Mouse (Mus musculus): Measurements from ENCODE around the gene Cdk8. TPM values are rescaled to one million over a fixed set of nuclear protein-coding genes. Genes with fewer than 3 reads are reported as not detected.

Cdk8 gene
- polyA plus RNA-seq (2014; fragmentation: Illumina TruSeq; extraction: RNeasy Lipid Tissue Mini Kit (QIAGEN cat#74804); ENCODE audit: low read depth, low replicate concordance) = 44.2 TPM

GRCm38 (mm10) chr5:146230864-146231654 is at the start of gene Cdk8:
Cdk8 (plus strand) TSS chr5:146231230.

DNA sequence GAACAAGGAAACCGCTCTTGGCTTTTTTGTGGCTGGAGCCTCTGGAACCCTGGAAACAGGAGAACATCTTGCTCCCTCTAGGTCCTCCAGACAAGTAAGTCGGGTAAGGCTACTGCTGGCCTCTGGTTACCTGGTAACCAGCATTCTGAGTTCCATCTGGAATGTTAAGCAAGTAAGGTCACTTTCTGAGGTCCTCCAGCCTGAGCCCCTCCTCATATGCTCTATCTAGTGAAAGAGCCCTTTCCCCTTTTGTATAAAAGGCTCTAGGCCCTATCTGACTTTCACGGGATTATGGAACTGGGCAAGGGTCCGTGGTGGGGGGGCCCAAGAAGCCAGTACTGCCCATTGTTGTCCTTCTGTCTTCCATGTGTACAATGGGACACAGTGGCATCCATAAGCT is 45.8 kb upstream of the Cdk8 start, which contains the start of gene 1700001J03Rik:
Gene 1700001J03Rik (minus strand): TSS at position 101 of the 400 bp plus-strand sequence.

GRCm38 (mm10) chr5:146220879-146221714 is 9.9 kb upstream of the Cdk8 start, which contains the start of gene Rnf6:
Rnf6 (minus strand) TSS chr5:146221555.

Other genes starting within 250 kb of the Cdk8 start
- gene Cyp3a25, start 221.6 kb upstream of the Cdk8 start, polyA plus RNA-seq (2014; fragmentation: Illumina TruSeq; extraction: RNeasy Lipid Tissue Mini Kit (QIAGEN cat#74804); ENCODE audit: low read depth, low replicate concordance) = 2,316 TPM
- gene Cyp3a59, start 152.0 kb upstream of the Cdk8 start, polyA plus RNA-seq (2014; fragmentation: Illumina TruSeq; extraction: RNeasy Lipid Tissue Mini Kit (QIAGEN cat#74804); ENCODE audit: low read depth, low replicate concordance) = 346 TPM
- gene Gm5565, start 70.7 kb upstream of the Cdk8 start, polyA plus RNA-seq (2014; fragmentation: Illumina TruSeq; extraction: RNeasy Lipid Tissue Mini Kit (QIAGEN cat#74804); ENCODE audit: low read depth, low replicate concordance) = not detected
- not detected for gene Gm6309, start 60.5 kb upstream of the Cdk8 start, polyA plus RNA-seq (2014; fragmentation: Illumina TruSeq; extraction: RNeasy Lipid Tissue Mini Kit (QIAGEN cat#74804); ENCODE audit: low read depth, low replicate concordance)
- gene 1700001J03Rik, start 45.9 kb upstream of the Cdk8 start, polyA plus RNA-seq (2014; fragmentation: Illumina TruSeq; extraction: RNeasy Lipid Tissue Mini Kit (QIAGEN cat#74804); ENCODE audit: low read depth, low replicate concordance) = not detected
- 35.4 TPM for gene Rnf6, start 9.7 kb upstream of the Cdk8 start, polyA plus RNA-seq (2014; fragmentation: Illumina TruSeq; extraction: RNeasy Lipid Tissue Mini Kit (QIAGEN cat#74804); ENCODE audit: low read depth, low replicate concordance)
- gene Wasf3, start 153.8 kb downstream of the Cdk8 start, polyA plus RNA-seq (2014; fragmentation: Illumina TruSeq; extraction: RNeasy Lipid Tissue Mini Kit (QIAGEN cat#74804); ENCODE audit: low read depth, low replicate concordance) = 0.08 TPM

Data from liver, adult 10 weeks (tissue).